In the genomic region with DNA sequence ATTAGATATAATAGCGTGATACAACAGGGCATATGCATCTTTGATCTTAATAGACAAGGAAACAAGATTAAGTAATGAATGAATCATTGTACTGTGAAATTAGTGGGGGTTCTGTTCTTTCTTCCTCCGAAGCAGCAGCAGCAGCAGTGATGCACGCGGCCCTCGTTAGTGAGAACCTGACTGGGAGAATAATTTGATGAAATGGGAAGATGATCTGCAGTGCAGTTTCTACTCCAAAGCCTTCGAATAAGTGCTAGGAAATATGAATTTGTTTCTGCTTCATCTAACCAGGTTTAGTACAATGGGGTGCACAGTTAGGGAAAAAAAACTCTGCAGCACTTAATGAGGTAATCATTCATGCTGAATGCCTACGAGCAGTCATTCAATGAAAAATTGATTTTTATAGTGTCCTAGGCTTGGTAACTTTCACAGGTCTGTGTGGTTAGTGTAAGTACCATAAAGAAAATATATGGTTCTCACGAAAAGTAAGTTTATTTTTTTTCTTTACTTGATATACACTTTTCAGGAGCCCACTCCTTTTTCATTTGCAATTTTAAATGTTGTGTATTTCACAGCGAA, we compare ENCODE assay signal across 36 mouse cellular contexts.
DNase-seq lines count a peak whose midpoint lies in the region; ATAC-seq lines count a peak whose summit lies in the region.
"Had no signal": no experiment of that assay in that cellular context is flagged by ENCODE, and none has a peak within 500 bp of the region (broad histone marks: within the 10 kb centered on the region; RNA-seq: fewer than 3 reads in every experiment).

No protein-coding gene starts in this region.

- peak; percentile 42 for DNase-seq in embryonic facial prominence, embryonic 14.5 days (ENCODE audit: low spot score)
- DNase-seq in embryonic facial prominence, embryonic 10.5 days (ENCODE audit: low spot score): no peak
- no peak for DNase-seq in hindbrain, embryonic 14.5 days (ENCODE audit: low spot score)
- DNase-seq in MN1 (ENCODE audit: low spot score): peak; percentile 34
- no peak for DNase-seq in right cerebral cortex, postnatal 10 days (ENCODE audit: low spot score in 2 of 2)
- no peak for DNase-seq in frontal cortex, postnatal 14 days (ENCODE audit: low spot score in 2 of 2)
- DNase-seq: adrenal gland, postnatal 10 days; cerebellum, adult 11 months; cerebellum, adult 9-10 months; embryo, embryonic 11 days; gastrocnemius, postnatal 25 days; heart, adult 11 months; kidney, adult 9 months; kidney, postnatal 10 days; layer of hippocampus, postnatal 36 days; liver, embryonic 13.5 days; lung, adult 18-20 months; lung, postnatal 4 days; right cerebral cortex, adult 18-20 months; right cerebral cortex, postnatal 4 days; thymus, postnatal 4 days had no signal

- H3K4me3 ChIP-seq in embryonic facial prominence, embryonic 14.5 days (ENCODE audit: low read depth, low read length): no peak overlapping the region
- no peak overlapping the region for H3K4me3 ChIP-seq in embryonic facial prominence, embryonic 10.5 days
- H3K4me3 ChIP-seq in hindbrain, embryonic 12.5 days: no peak overlapping the region
- H3K4me3 ChIP-seq in hindbrain, embryonic 14.5 days (replicated peaks; ENCODE audit: low read length): no peak overlapping the region
- no peak overlapping the region for H3K4me3 ChIP-seq in neural tube, embryonic 15.5 days (replicated peaks)
- H3K4me3 ChIP-seq: embryonic facial prominence, embryonic 13.5 days; erythroblast, embryonic 14.5 days; heart, embryonic 10.5 days; heart, embryonic 15.5 days; limb, embryonic 10.5 days; limb, embryonic 15.5 days; liver, embryonic 13.5 days; megakaryocyte, embryonic 14.5 days; midbrain, embryonic 15.5 days; neural tube, embryonic 12.5 days had no signal

- H3K27ac ChIP-seq in embryonic facial prominence, embryonic 14.5 days (replicated peaks; ENCODE audit: low read depth, low read length): no peak overlapping the region
- H3K27ac ChIP-seq in embryonic facial prominence, embryonic 10.5 days (replicated peaks): no peak overlapping the region
- no peak overlapping the region for H3K27ac ChIP-seq in hindbrain, embryonic 12.5 days
- H3K27ac ChIP-seq in hindbrain, embryonic 14.5 days: no peak overlapping the region
- no peak overlapping the region for H3K27ac ChIP-seq in neural tube, embryonic 15.5 days (replicated peaks)
- H3K27ac ChIP-seq: embryonic facial prominence, embryonic 13.5 days; heart, embryonic 10.5 days; heart, embryonic 15.5 days; limb, embryonic 10.5 days; limb, embryonic 15.5 days; liver, embryonic 13.5 days; midbrain, embryonic 15.5 days; neural tube, embryonic 12.5 days had no signal

- 58% methylated on average over 9 of the region's 9 CpGs for whole genome bisulfite sequencing in embryonic facial prominence, embryonic 14.5 days
- 64% methylated on average over 9 of the region's 9 CpGs for WGBS in embryonic facial prominence, embryonic 10.5 days
- 55% methylated on average over 9 of the region's 9 CpGs for WGBS in hindbrain, embryonic 12.5 days
- 44% methylated on average over 9 of the region's 9 CpGs for WGBS in hindbrain, embryonic 14.5 days
- 50% methylated on average over 9 of the region's 9 CpGs for WGBS in neural tube, embryonic 15.5 days

- H3K4me1 ChIP-seq in embryonic facial prominence, embryonic 14.5 days (ENCODE audit: control insufficient read depth, insufficient read depth, low read length): no peaks in the 10 kb centered on the region
- H3K4me1 ChIP-seq in embryonic facial prominence, embryonic 10.5 days: no peaks in the 10 kb centered on the region
- no peaks in the 10 kb centered on the region for H3K4me1 ChIP-seq in hindbrain, embryonic 12.5 days
- no peaks in the 10 kb centered on the region for H3K4me1 ChIP-seq in hindbrain, embryonic 14.5 days (replicated peaks; ENCODE audit: control insufficient read depth, insufficient read depth, low read length)
- H3K4me1 ChIP-seq in neural tube, embryonic 15.5 days: no peaks in the 10 kb centered on the region; the same call in 1 of the 2 replicates
- H3K4me1 ChIP-seq: embryonic facial prominence, embryonic 13.5 days; heart, embryonic 10.5 days; heart, embryonic 15.5 days; limb, embryonic 15.5 days; liver, embryonic 13.5 days; megakaryocyte, embryonic 14.5 days; neural tube, embryonic 12.5 days had no signal

- H3K36me3 ChIP-seq in embryonic facial prominence, embryonic 14.5 days (ENCODE audit: control insufficient read depth, insufficient read depth, low read length): no peaks in the 10 kb centered on the region
- H3K36me3 ChIP-seq in embryonic facial prominence, embryonic 10.5 days (replicated peaks): no peaks in the 10 kb centered on the region
- no peaks in the 10 kb centered on the region for H3K36me3 ChIP-seq in hindbrain, embryonic 12.5 days
- no peaks in the 10 kb centered on the region for H3K36me3 ChIP-seq in hindbrain, embryonic 14.5 days (replicated peaks; ENCODE audit: control insufficient read depth, insufficient read depth)
- no peaks in the 10 kb centered on the region for H3K36me3 ChIP-seq in neural tube, embryonic 15.5 days
- H3K36me3 ChIP-seq: embryonic facial prominence, embryonic 13.5 days; heart, embryonic 10.5 days; heart, embryonic 15.5 days; limb, embryonic 10.5 days; limb, embryonic 15.5 days; liver, embryonic 13.5 days; midbrain, embryonic 15.5 days; neural tube, embryonic 12.5 days had no signal

- no peaks in the 10 kb centered on the region for H3K27me3 ChIP-seq in embryonic facial prominence, embryonic 14.5 days (replicated peaks; ENCODE audit: control insufficient read depth, insufficient read depth, low read length)
- no peaks in the 10 kb centered on the region for H3K27me3 ChIP-seq in embryonic facial prominence, embryonic 10.5 days (replicated peaks; ENCODE audit: low read depth, poor library complexity, severe bottlenecking)
- no peaks in the 10 kb centered on the region for H3K27me3 ChIP-seq in hindbrain, embryonic 12.5 days
- no peaks in the 10 kb centered on the region for H3K27me3 ChIP-seq in hindbrain, embryonic 14.5 days (ENCODE audit: control insufficient read depth, insufficient read depth, low read length)
- no peaks in the 10 kb centered on the region for H3K27me3 ChIP-seq in neural tube, embryonic 15.5 days (replicated peaks)
- H3K27me3 ChIP-seq: CH12.LX; embryonic facial prominence, embryonic 13.5 days; heart, embryonic 15.5 days; limb, embryonic 15.5 days; liver, embryonic 13.5 days; megakaryocyte, embryonic 14.5 days; midbrain, embryonic 15.5 days; neural tube, embryonic 12.5 days; Patski had no signal

- H3K4me2 ChIP-seq in embryonic facial prominence, embryonic 14.5 days (ENCODE audit: low read depth, low read length): no peak overlapping the region
- H3K4me2 ChIP-seq in hindbrain, embryonic 12.5 days (replicated peaks): no peak overlapping the region
- H3K4me2 ChIP-seq in hindbrain, embryonic 14.5 days (replicated peaks): no peak overlapping the region
- H3K4me2 ChIP-seq in neural tube, embryonic 15.5 days: no peak overlapping the region
- H3K4me2 ChIP-seq: embryonic facial prominence, embryonic 13.5 days; heart, embryonic 15.5 days; limb, embryonic 15.5 days; liver, embryonic 13.5 days; midbrain, embryonic 15.5 days; neural tube, embryonic 12.5 days had no signal

- no peak overlapping the region for H3K9ac ChIP-seq in embryonic facial prominence, embryonic 14.5 days (ENCODE audit: low read depth, low read length)
- no peak overlapping the region for H3K9ac ChIP-seq in hindbrain, embryonic 12.5 days
- no peak overlapping the region for H3K9ac ChIP-seq in hindbrain, embryonic 14.5 days
- H3K9ac ChIP-seq in neural tube, embryonic 15.5 days (replicated peaks): no peak overlapping the region
- H3K9ac ChIP-seq: embryonic facial prominence, embryonic 13.5 days; heart, embryonic 15.5 days; limb, embryonic 15.5 days; liver, embryonic 13.5 days; midbrain, embryonic 15.5 days; neural tube, embryonic 12.5 days had no signal

- H3K9me3 ChIP-seq in embryonic facial prominence, embryonic 14.5 days (ENCODE audit: control insufficient read depth, low read length): no peaks in the 10 kb centered on the region
- H3K9me3 ChIP-seq in embryonic facial prominence, embryonic 10.5 days: no peaks in the 10 kb centered on the region
- no peaks in the 10 kb centered on the region for H3K9me3 ChIP-seq in hindbrain, embryonic 12.5 days (replicated peaks)
- H3K9me3 ChIP-seq in hindbrain, embryonic 14.5 days (ENCODE audit: control insufficient read depth, low read length): no peaks in the 10 kb centered on the region
- H3K9me3 ChIP-seq in neural tube, embryonic 15.5 days (replicated peaks): no peaks in the 10 kb centered on the region
- H3K9me3 ChIP-seq: embryonic facial prominence, embryonic 13.5 days; heart, embryonic 10.5 days; heart, embryonic 15.5 days; limb, embryonic 10.5 days; limb, embryonic 15.5 days; liver, embryonic 13.5 days; megakaryocyte, embryonic 14.5 days; midbrain, embryonic 15.5 days; neural tube, embryonic 12.5 days had no signal

- no peak for ATAC-seq in embryonic facial prominence, embryonic 14.5 days (ENCODE audit: low read depth)
- ATAC-seq in hindbrain, embryonic 12.5 days (ENCODE audit: low FRiP score): peak; percentile 40; the same call in 1 of the 2 replicates
- ATAC-seq in hindbrain, embryonic 14.5 days (ENCODE audit: low FRiP score): no peak
- peak; percentile 31; the same call in 1 of the 2 replicates for ATAC-seq in neural tube, embryonic 15.5 days (ENCODE audit: low FRiP score)
- ATAC-seq: intestine, postnatal 0 days; lung, postnatal 0 days; midbrain, embryonic 15.5 days; Patski had no signal

Comparison
In these comparisons a context has a peak if more than half of its experiments do, and no peak if none do; other contexts are left out.
1. ATAC-seq: peak in hindbrain, embryonic 12.5 days (single experiment) and neural tube, embryonic 15.5 days (single experiment); none in embryonic facial prominence, embryonic 14.5 days (single experiment) and hindbrain, embryonic 14.5 days (single experiment).
2. DNase-seq: peak in embryonic facial prominence, embryonic 14.5 days (single experiment) and MN1 (single experiment); none in embryonic facial prominence, embryonic 10.5 days (single experiment), hindbrain, embryonic 14.5 days (single experiment), right cerebral cortex, postnatal 10 days (0 of 2) and frontal cortex, postnatal 14 days (0 of 2).